Mouse (Mus musculus): Measurements from ENCODE around the gene Cuedc2. TPM values are rescaled to one million over a fixed set of nuclear protein-coding genes. Genes with fewer than 3 reads are reported as not detected.

The Cuedc2 gene
- total RNA-seq (2023) = 23.6 TPM

DNA sequence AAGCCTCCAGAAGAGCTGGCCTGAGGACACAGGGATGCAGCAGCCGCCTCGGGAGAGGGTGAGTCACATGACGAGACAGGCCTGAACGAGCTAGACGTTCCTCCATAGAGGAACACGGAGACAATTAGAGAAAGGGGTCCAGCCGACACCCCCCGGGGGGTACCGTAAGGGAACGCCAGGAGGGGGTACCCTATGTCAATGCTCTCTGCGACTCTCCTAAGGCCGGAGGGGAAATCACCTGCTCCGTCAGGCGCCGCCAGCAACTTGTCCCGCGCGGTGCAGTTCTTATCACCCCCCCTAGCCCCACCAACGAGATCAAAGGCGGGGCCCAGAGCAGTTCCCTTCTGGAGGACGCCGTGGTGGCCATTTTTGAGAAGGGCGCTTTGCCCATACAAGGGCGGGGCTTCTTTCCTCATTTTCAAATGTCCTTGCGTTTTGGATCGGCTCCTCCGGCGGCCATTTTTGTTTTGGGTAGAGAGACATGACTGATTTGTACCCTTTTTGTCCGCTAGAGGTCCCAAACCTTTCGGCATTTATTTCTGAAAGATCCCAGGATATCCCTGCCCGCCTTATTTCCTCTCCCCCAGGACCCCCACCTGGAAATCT lies at the start of gene Cuedc2:
Cuedc2 (minus strand) TSS at position 372 of the 606 bp plus-strand sequence.

DNA sequence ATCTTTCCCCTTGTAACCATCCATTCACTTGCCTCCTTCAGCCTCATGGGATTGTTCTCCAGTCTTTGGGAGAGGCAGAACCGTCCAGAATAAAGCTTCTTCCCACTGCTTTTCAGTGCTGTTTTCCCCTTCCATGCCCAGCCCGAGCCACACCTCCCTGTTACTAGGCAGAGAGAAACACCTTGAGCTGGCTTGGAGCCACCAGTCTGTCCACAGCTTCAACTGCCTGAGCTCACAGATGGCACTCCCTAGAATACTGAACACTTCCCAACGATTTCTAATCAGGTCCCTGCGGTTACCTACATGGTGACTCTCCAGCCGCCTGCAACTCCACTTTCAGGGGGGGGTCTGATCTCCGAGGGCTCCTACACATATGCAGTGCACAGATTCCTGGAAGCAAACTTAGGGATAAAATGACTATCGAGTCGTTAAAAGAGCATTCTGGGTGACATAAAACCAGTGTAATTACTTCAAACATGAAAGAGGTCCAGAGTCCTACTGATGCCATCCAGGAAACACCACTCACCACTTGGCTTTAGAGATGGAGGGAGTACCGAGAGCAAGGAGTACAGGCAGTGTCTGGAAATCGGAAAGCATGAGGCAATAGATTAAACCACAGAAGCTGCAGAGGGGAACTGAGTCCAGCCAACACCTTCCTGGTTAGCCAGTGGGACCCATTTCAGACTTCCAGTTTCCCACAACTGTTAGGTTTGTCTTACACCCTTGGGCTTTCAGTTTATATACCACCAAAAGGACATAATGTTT lies 11.8 kb upstream of the Cuedc2 start, which contains the start of gene 2310034G01Rik:
2310034G01Rik (minus strand) TSS at position 135 of the 765 bp plus-strand sequence.

DNA sequence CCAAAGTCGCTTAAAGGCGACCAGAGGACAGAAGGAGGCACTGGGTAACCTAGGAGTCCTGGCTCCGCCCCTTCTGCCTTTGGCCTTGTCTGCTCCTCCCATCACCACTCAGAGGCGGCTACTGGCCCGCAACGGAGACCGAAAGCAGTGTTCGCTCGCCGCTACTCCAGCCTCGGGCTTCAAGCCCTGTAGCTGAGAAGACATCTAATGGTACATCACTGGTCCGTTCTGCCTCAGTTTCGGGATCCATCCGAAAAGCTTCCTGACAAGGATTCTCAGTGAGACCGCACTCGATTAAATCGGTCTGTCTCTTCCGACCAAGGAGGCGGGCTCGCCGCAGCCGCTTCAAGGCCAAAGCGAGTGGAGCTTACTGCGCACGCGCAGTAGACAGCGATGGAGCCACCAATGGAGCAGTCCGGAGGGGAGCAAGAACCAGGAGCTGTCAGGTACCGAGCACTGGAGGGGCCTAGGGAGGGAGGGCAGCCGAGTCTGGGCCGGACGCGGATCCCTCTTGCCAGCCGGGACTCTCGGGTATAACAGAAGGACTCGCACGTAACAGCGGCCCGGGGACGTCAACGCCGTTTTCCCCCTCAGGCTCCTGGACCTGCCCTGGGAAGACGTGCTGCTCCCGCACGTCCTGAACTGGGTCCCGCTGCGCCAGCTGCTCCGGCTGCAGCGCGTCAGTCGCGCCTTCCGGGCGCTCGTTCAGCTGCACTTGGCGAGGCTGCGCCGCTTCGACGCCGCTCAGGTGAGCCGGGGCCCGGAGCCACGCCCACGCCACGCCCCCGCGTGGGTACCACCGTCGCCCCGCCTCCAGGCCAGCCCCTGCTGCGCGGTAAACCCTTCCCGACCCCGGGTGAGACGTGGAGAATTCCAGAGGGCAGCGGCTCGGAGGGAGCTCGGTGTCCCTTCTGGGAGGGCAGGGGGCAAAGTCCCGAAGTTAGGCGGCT lies 10.1 kb downstream of the Cuedc2 start, which contains the start of gene Fbxl15:
Fbxl15 (plus strand) TSS at position 104 of the 950 bp plus-strand sequence.

DNA sequence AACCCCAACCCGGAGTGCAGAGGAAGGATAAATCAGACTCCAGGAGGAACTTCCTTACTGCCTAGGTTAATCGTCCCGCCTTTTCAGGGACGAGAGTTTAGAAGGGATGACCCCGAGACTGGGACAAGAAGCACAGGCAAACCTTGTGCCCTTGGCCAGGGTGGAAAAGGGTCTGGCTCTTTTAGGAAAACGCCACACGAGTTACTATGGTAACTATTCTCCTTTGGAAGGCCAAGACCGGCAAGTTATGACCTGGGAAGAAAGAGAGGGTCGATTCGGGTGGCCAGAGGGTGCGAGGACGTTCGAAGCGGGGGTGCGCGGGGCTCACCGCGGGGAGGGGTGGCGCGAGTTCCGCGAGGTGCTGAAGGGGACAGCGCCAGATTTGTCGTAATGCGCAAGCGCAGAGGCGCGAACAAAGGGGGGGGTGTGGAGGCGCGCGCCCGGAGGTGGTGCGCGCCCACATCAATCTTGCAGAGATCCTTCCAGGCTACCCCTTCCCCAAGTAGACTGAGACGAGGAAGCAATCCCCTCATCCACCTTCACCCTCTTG lies 11.7 kb downstream of the Cuedc2 start, which contains the start of gene Psd:
Psd (minus strand) TSS at position 401 of the 550 bp plus-strand sequence.

DNA sequence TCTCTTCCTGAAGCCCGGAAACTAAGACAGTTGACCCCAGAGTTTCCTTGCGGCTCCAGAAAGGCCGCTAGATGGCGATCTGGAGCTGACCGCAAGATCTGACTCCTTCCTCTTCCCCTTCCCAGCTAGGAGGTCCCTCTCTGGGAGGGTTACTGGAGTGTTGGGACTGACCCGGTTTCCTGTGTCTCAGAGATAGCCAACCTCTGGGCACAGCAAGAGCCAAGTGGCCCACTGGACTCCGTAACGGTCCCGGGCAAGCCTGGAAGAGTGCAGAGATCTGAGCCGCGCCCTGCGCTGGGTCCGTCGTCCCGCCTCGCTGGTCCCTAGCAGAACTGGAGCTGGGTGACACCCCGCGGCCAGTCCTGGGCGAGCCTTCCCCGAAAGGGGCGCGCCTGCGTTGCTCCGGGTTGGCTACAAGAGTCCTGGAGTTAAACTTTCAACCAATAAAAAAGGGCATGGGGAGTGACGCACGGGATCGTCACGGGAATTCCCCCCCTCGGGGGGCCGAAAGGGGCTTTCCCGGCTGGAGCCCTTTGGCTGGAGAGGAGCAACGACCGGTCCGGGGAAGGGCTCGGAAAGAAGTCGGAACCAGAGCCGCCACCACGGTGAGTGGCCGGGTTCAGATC lies 34.2 kb downstream of the Cuedc2 start, which contains the start of gene Nfkb2:
Nfkb2 (plus strand) TSS at position 105 of the 626 bp plus-strand sequence.

Other genes with a start within 250 kb of the Cuedc2 start
- gene Elovl3, start 206.8 kb downstream of the Cuedc2 start, total RNA-seq (2023) = not detected
- not detected for gene Pitx3, start 190.4 kb downstream of the Cuedc2 start, total RNA-seq (2023)
- 97.0 TPM for gene Gbf1, start 186.2 kb downstream of the Cuedc2 start, total RNA-seq (2023)
- 98.9 TPM for gene Nfkb2, start 34.4 kb downstream of the Cuedc2 start, total RNA-seq (2023)
- gene Psd, start 11.5 kb downstream of the Cuedc2 start, total RNA-seq (2023) = 0.21 TPM
- 4.1 TPM for gene Fbxl15, start 10.5 kb downstream of the Cuedc2 start, total RNA-seq (2023)
- gene Mfsd13a, start 2.4 kb upstream of the Cuedc2 start, total RNA-seq (2023) = 4.6 TPM
- gene 2310034G01Rik, start 11.6 kb upstream of the Cuedc2 start, total RNA-seq (2023) = not detected
- 107 TPM for gene Actr1a, start 57.0 kb upstream of the Cuedc2 start, total RNA-seq (2023)
- 42.5 TPM for gene Sufu, start 58.2 kb upstream of the Cuedc2 start, total RNA-seq (2023)
- gene Trim8, start 163.0 kb upstream of the Cuedc2 start, total RNA-seq (2023) = 44.5 TPM
- gene Arl3, start 234.5 kb upstream of the Cuedc2 start, total RNA-seq (2023) = 8.0 TPM
- gene Sfxn2, start 234.7 kb upstream of the Cuedc2 start, total RNA-seq (2023) = 12.8 TPM